Mouse (Mus musculus) kidney, postnatal 25 days (tissue): ENCODE data around the gene Csrp1.

ENCODE experiments used
- DNase-seq, 2 experiments: peaks; one replicate each; pipeline ENCODE4 v3.0.0; 2021; ENCODE audit warnings: mixed read lengths in 2 of 2

The Csrp1 gene

DNA sequence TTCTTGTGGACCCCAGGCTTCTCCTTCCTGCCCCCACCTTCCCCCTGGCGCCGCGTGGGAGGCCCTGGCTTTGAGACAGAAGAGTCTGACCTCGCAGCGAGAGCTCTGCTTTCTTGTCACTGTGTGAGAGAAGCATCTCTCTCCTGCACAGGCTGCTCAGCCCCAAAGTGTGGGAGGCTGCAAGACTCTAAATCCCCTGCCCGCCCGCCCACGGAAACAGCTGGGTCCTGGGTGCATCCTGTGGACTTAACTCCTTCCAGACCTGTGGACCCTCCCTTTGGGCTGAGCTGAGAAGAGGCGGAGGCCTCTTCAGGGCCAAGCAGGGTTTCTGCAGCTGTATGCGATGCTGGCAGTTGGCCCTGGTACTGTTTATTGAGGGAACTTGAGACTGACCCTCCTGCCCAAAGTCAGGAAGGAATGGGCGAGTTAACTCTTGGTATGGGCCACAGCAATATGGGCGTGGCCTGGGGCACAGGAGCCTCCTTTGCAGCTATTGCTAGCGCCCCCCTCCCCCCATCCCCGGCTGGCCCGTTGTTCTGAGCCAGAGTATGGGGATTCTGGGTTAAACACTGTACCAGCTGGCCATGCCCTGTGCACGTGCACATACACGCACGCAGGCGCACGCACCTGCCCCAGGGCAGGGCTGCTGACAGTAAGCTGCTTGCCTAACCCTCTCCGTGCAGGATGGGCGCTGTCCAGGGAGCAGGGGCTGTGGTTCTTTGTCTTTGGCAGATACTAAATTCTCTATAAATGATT is 59.1 kb downstream of the Csrp1 start, which contains the start of gene Tnni1:
Gene Tnni1 (plus strand): TSS at position 655 of the 756 bp plus-strand sequence.
- peak in 1 of 2 experiments; percentile 41 for DNase-seq

DNA sequence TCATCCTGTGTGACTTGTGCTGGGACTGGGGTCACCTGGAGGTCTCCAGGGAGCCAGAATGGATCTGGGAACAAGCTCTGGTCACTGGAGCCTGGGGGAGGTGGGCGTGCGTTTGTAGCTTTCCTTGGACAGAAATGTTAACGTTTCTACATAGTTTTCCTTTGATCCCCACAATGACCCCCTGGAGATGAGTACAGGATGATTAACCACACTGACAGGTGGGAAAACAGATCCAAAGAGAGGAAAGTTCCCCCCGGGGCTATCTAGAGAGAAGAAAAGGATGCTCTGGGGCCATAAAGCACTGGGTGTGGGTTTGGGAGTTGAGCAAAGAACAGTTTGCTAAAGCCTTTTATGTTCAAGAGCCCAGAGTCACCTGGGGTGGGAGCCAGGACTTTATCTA is 60.8 kb downstream of the Csrp1 start:
- DNase-seq, result no peak

DNA sequence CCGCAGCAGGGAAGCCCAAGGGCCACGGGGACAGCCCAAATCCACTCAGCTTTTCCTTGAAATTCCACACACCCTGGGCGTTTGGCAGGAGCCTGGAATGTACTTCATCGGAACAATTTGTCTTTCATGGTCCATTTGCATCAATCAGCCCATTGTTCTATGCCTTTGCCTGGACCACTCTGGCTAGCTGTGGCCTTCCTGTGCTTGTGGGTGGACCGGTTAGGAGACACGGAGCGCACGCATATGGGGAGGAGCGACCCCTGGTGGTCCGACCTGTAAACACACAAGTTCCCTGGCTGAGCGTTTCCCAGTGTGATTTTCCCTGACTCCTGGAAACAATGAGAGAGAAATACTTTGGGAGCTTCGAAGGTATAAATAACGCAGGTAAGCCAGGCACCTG is 61.4 kb downstream of the Csrp1 start:
- peak; percentile 75 to 82 for DNase-seq

GRCm38 (mm10) chr1:135782816-135783215 is 63.0 kb downstream of the Csrp1 start:
- DNase-seq, result no peak

DNA sequence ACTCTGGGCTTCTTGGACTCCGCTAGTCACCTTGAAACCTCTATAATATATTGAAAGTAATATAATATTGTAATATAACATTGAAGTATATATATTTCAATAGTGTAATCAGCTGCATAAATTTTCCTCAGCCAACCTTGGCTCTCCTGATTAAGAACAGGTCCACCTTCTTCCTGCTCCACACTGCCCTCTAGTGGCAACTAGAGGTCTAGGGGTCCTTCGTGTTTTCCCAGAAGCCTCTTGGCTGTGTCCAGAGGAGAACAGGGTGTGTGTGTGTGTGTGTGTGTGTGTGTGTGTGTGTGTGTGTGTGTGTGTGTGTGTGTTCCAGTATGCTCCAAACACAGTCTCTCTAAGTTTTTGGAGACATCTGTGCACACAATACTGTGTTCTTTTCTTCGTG is 67.9 kb downstream of the Csrp1 start:
- peak; percentile 79 to 85 for DNase-seq

DNA sequence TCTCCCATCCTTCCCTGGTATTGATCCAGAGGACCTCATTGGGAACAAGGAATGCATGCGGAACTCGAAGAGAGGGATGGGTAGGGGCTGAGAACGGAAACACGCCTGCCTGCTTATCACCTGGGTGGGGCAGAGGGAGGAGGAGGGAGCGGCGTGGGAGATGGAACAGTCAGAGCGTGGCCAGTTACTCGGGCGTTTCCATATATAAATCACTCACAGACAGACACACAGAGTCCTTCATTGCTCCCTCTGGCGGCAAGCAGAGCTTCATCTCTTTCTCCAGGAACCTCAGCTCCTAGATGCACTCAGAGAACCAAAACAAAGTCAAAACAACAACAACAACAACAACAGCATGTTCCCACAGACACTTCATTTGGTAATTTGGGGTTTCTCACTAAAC is 68.8 kb downstream of the Csrp1 start:
- DNase-seq, result peak; percentile 43 to 59

DNA sequence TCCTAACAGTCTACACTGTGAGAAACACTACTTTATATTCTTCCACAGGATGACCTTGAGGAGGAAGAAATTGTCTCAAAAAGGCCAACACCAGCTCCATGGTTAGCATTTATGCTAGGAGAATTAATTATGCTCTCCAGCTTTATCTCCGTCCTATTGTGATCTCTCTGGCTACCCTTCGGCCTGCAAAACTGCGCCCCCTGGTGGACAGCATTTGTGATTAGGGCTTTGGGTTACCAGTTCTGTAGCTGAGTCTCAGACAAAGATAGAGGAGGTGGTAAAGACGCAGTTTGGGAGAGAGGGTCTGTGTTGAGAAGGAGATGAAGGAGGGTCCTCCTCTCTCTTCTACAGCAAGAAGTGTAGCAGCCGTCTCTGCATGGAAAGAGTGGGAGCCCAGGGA is 70.0 kb downstream of the Csrp1 start:
- peak; percentile 69 to 82 for DNase-seq

DNA sequence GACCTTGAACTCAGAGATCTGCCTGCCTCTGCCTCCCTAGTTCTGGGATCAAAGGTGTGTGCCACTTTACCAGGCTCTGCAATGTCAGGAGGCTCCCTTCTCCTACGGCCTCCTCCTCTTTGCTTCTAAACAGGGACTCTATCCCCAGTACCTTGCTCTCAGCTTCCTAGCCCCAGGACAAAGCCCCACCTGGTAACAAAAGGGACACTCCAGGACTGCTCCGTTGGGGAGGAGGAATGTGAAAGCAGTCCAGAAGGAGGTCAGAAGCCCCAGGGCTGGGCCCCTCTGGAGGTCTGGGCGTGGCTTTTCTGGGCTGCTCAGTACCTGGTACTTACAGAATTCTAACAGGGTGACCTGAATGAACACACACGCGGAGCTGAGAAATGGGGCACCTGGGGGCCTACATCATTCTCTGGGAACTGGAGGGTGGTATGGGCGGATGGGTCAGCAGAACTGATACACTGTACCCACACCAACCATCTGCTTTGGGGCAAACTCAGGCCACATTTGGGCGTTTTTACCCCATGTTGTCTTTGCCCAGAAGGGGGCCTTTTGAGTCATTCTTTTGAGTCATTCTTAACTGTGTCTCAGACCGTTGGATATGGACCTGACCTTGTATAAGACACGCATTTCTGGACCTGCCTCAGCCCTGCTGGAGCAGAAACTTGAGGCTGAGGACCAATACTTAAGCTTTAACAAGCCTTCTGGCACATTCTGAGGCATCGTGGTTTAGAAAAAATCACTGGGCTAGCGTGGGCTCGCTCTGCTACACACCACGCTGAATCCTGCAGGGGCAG is 72.5 kb downstream of the Csrp1 start:
- no peak for DNase-seq

DNA sequence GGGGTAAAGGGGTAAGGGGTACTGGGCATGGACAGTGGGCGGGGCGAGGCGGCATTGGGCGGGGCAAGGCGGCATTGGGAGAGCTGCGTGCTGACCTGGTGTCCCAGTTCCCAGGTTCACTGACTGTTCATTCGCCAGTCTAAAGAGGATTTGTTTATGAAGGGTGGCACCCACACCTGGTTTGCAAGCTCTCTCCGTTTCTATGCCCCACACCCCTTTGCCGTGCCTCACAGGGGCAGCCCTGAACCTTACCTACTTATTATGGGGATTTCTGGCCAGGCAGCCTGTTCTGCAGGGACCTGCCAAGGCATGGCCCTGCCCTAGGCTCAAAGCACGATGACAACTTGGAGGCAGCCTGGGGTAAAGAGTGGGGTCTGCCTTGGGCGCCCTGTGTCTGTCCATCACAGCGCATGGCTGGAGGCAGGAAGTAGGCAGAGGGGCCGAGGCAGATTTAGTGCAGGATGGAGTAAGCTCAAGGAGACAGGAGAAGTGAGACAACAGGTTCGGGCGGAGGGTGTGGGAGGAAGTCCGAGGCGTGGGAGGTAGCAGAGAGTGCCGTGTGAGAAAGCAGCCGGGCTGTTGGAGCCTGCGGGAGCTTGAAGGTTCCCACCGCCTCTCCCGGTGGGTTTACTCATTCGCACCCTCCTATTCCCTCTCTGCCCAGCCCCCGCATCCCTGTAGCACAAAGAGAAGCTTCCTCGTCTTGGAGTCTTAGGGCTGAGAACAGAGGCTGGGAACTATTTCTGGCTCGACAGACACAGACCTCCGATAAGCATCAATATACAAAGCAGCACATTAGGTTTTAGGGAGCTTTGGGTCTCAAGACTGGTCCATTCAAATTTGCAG is 73.7 kb downstream of the Csrp1 start:
- DNase-seq, result peak in 1 of 2 experiments; percentile 60

DNA sequence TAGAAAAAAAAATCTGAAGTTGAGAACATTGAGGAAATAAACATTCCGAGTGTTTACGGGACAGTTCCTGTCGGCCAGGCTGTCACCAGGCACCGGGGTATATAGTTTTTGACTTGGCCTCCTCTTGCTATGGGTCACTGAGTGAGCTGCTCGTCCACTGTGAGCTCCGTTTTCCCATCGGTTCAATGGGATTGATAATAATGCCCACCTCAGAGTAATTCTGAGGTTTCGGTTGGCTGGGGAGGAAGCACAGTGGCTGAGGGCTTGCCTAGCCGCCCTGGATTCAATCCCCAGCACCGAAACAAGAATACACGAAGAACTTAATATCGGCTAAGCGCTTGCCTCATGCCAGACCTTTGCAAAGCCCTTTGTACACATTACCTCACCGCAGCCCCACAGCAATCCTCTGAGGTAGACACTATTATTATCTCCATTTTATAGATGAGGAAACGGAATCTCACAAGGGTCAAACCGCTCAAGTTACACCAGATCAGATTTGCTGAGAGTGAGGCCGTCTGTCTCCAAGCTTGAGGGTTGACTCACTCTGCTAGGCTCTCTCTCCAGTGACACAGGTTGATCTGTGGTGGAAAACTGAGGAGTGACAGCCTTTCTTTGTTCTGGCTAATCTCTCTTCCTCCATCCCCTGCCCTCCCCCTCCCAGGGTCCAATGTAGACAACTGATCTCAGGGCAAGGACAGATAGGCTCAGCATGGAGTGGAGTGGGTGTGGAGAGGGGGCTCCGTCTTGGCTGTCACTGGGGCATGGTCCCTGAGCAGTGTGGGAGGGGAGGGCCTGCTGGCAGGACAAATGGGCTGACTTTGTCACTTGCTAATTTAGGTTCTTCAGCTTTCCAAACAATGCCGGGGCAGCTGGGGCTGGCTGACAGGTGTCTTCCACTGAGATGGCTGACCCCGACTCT is 74.6 kb downstream of the Csrp1 start:
- no peak for DNase-seq

DNA sequence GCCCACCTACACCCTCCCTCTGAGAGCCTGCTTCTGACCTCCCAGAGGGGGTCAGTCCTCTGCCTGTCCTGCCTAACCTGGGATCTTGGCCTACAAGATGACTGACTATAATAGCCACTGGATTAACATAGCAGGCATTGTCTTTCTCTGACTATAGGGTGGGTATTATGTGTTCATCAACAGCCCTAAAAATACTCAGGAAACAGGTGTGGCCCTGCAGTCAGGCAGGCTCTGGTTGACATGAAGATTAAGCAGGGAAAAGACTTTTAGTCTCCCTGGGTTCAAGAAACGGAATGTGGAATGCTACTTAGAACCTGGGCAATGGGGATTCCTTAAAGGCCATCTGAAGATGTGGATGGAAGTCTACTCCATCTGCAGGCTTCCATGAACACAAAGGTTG is 78.6 kb downstream of the Csrp1 start:
- DNase-seq, result no peak

DNA sequence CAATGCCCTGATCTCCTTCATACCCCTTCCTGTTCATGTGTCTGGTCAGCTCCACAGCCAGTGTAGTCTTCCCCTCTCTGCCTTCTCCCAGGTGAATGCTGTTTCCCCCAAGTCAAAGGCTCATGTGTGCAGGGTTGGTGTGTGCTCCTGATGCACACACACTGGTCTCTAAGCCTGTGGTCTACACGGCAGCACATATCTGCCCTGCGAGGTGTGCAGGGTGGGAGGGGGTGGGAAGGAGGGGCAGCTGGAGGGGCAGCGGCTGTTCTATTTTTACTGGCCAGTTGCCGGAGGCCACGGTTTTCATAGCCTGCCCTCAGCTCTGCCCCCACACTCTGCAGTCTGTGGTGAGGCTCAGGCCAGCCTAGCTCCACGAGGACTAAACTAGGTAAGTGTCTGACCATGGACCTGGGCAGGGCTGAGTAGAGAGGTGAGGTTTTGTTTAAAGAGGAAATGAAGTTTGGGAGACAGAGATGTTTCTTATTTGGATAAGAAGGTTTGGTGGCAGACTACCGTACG is 79.3 kb downstream of the Csrp1 start:
- DNase-seq, result no peak

DNA sequence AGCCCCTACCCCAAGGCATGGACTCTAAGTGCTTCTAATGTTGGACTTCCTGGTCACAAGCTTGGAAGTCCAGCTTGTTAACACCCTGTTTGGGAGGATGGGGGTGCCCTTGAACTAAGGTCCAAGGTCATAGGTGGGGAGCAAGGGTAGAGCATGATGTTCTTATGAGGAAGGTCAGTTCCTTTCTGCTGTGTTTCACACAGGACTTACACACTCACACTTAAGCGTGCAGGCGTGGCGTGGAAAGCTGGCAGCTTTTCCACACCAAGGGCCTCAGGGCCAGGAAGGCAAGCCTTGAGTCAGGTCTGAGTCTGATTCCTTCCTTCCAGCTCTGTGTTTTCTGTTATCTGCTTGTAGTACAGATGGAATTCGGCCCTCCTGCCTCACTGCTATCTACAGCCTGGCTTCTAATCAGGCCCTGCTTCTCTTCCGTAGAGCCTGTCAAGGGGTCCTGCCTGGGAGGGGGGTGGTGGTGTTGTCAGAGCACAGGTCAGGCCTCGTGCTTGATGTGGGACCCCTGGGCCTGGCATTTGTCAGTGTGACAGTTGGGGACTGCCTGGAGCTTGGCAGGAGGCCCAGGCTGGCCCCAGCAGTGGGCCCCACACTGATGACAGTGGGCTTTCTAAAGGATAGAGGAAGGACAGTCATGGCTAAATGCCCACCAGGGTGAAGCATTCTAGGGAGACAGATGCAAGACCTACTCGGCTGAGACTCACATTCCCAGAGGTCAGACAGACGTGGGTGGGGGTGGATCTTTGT is 80.5 kb downstream of the Csrp1 start:
- no peak for DNase-seq
